Mouse (Mus musculus) left cerebral cortex, adult 2 months (tissue): ENCODE results near the gene Pea15a. TPM values are rescaled to one million over a fixed set of nuclear protein-coding genes. Genes with fewer than 3 reads are reported as not detected.
"Not testable (repeated sequence)": the region's sequence is repeated elsewhere in the genome, so short reads cannot be mapped to it uniquely, and the experiment has no call there.

ENCODE experiments used
- DNase-seq, 2 experiments: peaks; one replicate each; pipeline ENCODE4 v3.0.0; 2021 to 2022; ENCODE audit warnings: low spot score in 2 of 2, mixed read lengths in 1 of 2; ENCODE audit errors: extremely low spot score in 1 of 2
- H3K27ac ChIP-seq: fragments of 200-600 bp; 2 replicates; pipeline ENCODE4 v1.8.1; 2022
- H3K4me3 ChIP-seq: fragments of 200-600 bp; 2 replicates; pipeline ENCODE4 v1.8.1; 2022
- CTCF ChIP-seq: fragments of 200-600 bp; IDR thresholded peaks from 2 replicates; pipeline ENCODE4 v1.8.1; 2022; ENCODE audit warnings: antibody characterized with exemption, mild to moderate bottlenecking, moderate library complexity
- intact Hi-C: fragments of 180-260 bp; cut with DNase I; formaldehyde crosslinking; loops from one replicate; pipeline ENCODE4 v1.15.1; 2025
- long read RNA-seq, 2 experiments: library from polyadenylated mRNA; stranded (forward); transcript quantifications; one replicate each; pipeline ENCODE4 v2.0.0; 2021; ENCODE audit warnings: borderline mapping rate in 2 of 2
- total RNA-seq, 2 experiments: library from RNA; stranded (reverse); gene quantifications; 2 replicates each; pipeline ENCODE4 v1.2.3; 2021

The Pea15a gene
- total RNA-seq, result 100 to 1,000 TPM; 387 to 422 TPM
- long read RNA-seq, experiment 1, transcript Pea15a-202 (4 exons, 2,435 nt), result minor isoform, 8 of 930 reads
- long read RNA-seq, experiment 1, transcript Pea15a-201 (4 exons, 2,501 nt), result major isoform, 798 of 930 reads
- long read RNA-seq, experiment 1, transcript Pea15a-203 (2 exons, 980 nt), result minor isoform, 31 of 930 reads
- long read RNA-seq, experiment 1, partial matches to known transcripts, result 20 of 930 reads
- long read RNA-seq, experiment 1, other reads (novel, unspliced or antisense), result 72 of 930 reads
- long read RNA-seq, experiment 2, transcript Pea15a-203 (2 exons, 980 nt), result minor isoform, 35 of 814 reads
- long read RNA-seq, experiment 2, transcript Pea15a-202 (4 exons, 2,435 nt), result minor isoform, 5 of 814 reads
- long read RNA-seq, experiment 2, transcript Pea15a-201 (4 exons, 2,501 nt), result major isoform, 682 of 814 reads
- long read RNA-seq, experiment 2, partial matches to known transcripts, result 17 of 814 reads
- long read RNA-seq, experiment 2, other reads (novel, unspliced or antisense), result 75 of 814 reads

DNA sequence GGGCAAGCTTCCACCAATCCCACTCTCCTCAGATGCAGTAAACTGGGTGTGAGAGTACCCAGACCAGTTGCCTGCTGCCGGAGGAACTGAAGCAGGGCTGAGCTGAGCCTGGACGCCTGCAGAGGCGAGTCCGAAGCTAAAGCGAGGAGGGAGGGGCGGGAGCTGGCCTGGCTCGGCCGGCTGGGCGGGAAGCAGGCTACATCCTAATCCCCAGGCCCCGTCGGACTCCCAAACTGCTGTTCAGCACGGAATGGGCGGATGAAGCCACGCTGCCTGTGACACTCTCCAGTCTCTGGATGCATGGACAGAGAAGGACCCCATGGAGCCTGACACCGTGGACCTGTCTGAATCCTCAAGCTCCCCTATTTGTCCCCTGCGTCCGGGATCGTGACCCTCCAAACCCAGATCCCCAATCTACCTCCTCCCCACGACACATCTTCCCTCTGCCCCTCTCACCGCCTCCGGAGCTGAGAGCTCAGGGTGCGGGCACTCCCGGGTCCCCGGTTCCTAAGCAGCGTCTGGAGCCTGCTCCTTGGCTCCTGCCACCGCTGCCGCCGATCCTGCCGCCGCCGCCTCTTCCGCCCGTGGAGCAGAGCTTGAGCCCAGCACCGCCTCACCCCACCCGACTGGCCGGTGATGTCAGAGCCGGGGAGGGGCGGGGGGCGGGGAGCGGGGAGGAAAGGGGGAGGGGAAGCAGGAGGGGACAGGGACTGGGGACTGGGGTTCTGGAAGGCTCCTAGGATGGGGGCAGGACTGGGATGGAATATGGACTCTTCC is at the start of gene Pea15a:
TSS of gene Pea15a (minus strand) at position 664 of the 777 bp plus-strand sequence.
- Histone ChIP-seq H3K27ac (peak within 1 kb of the TSS; percentile 99), H3K4me3 (peak within 1 kb of the TSS; percentile 87)
- no peak for TF ChIP-seq CTCF
- peak; percentile 85 to 87 for DNase-seq
- intact Hi-C loops, result loop anchor here (1.0 kb wide), 1 partner anchor 104 kb away; no protein-coding TSS in a partner anchor

DNA sequence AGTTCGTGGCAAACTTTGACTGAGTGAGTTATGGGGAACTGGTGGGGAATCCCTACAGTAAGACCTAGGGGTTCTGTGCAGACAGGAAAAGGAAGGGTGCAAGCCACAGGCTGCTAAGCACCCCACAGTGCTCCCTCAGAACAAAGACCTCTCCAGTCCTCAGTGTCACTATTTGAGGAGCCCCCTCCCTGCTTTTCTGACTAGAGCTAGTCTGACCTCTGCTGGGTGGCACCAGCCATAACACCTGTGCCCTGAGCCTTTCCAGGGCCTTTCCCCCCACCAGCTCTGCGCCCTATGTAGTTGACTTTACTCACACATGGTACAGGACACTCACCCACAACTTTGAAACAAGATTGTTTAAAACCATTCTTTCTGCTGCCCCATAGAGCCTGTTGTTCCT is 41.1 kb upstream of the Pea15a start:
- no peak overlapping the region for H3K4me3 ChIP-seq
- peak; percentile 54 for TF ChIP-seq CTCF
- intact Hi-C loops, result no loop called here
- no peak for DNase-seq
- no peak overlapping the region for H3K27ac ChIP-seq

DNA sequence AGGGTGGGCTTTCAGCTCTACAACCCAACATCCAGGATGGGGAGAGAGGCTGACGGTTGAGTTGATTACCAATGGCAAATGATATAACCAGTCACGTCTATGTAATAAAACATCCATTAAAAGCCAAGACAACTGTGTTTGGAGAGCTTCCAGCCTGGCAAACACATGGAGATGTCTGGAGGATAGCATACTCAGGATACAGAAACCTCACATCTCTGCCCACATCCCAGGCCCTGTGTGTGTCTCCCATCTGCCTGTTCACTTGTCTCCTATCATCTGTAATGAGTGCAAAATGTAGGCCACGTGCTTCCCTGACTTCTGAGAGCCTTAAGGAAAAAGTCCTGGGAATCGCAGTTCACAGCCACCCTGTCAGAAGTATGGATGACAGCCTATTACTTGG is 40.6 kb upstream of the Pea15a start:
- no peak overlapping the region for H3K27ac ChIP-seq
- intact Hi-C loops, result no loop called here

DNA sequence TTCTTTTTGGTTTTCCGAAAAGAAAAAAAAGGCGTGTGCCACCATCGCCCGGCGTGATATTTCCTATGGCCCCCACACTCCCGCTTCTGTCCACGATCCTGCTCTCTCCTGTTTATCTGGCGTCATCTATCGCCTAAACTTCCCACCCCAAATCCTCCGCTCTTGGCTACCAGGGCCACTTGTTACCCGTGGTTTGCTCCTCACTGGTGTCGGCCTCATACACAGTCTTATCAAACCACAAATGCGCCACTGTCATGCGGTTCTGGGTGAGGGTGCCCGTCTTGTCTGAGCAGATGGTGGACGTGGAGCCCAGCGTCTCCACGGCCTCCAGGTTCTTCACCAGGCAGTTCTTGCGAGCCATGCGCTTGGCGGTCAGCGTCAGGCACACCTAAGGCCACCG is 38.0 kb upstream of the Pea15a start:
- intact Hi-C loops, H3K27ac ChIP-seq, DNase-seq, H3K4me3 ChIP-seq: not testable (repeated sequence)

More for the DNA sequence above, 40.6 kb upstream of the Pea15a start:
- no peak overlapping the region for H3K4me3 ChIP-seq
- DNase-seq, result no peak
- no peak for TF ChIP-seq CTCF

DNA sequence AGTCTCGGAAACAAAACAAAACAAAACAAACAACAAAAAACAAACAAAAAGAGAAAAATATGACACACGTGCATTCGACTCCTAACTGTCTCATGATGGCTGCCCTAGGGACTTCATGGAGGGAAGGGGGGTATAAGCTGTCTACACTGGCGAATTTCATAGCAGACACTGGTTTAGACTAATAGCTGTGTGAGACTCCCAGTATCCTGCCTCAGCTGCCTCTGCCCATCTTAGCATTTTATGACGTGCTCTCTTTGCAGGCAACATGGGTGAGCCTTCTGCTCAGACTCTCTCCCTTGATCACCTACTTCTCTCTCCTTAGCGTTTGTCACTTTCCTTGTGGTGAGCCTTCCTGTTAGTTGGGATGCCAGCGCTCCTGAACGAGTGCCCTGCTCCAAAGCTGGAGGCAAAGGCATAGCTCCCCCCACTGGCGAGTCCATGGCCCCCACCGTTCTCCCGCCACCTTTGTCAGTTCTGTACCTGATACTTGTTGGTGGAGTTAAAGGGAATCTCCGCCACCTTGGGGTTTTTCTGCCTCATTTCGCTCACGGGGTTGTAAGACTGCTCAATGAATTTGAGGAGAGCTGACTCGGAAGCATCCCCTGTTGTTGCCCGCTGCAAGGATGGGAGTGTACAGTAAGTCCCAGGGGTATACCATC is 37.1 kb upstream of the Pea15a start:
- TF ChIP-seq CTCF, result peak; percentile 21
- H3K4me3 ChIP-seq, result no peak overlapping the region
- no peak overlapping the region for H3K27ac ChIP-seq
- no peak for DNase-seq
- intact Hi-C loops, result no loop called here

DNA sequence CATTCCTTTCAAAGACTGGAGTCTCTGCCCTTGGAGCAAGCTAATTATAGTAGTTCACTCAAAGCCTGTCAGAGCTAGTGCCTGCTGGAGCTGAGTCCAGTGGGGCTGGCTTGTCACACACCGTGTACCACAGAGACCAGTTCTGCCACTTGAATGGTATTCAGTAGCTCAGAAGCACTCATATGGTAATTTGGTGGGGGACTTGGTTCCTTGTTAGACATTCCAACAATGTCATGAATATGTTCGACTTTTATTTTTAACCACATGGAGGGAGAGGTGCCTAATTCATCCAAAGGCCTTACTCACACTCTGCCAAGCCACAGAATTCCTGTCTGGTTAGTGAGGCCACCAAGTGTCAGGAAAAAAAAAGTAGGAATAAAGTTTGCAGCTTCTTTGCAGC is 35.8 kb upstream of the Pea15a start:
- TF ChIP-seq CTCF, result no peak
- Histone ChIP-seq H3K27ac (no peak overlapping the region), H3K4me3 (no peak overlapping the region)
- intact Hi-C loops, result no loop called here
- DNase-seq, result no peak

DNA sequence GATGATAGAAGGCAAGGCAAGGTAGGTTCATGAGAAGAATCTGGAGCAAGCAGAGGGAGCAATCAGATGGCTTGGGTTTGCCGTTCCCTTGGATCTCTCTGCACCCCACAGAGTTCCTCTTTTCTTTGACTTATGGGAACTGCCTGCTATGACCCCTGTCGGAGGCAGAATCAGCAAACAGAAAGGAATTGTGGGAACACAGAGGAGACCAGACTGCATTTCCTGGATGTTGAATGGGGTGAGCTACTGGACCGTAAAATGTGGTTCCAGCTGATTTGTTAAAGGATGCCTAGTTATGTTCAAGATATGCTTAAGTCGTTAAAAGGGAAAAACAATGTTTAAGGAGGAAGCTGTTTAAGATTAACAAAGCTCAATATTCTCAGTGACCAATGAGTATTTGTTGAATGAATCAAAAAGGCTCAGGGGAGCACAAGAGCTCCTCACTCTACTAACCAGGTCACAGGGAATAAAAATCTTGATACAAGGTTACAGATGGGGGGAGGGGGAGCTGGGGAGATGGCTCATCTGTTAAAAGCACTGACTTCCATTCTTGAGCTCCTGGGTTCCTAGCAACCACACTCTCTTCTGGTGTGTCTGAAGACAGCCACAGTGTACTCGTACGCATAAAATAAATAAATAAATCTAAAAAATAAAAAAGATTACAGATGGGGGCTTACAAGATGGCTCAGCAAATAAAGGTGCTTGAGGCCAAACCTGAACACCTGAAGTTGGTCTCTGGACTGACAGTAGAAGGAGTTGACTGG is 34.5 kb upstream of the Pea15a start:
- H3K4me3 ChIP-seq, result no peak overlapping the region
- intact Hi-C loops, result no loop called here
- H3K27ac ChIP-seq, result no peak overlapping the region
- DNase-seq, result no peak
- no peak for TF ChIP-seq CTCF

DNA sequence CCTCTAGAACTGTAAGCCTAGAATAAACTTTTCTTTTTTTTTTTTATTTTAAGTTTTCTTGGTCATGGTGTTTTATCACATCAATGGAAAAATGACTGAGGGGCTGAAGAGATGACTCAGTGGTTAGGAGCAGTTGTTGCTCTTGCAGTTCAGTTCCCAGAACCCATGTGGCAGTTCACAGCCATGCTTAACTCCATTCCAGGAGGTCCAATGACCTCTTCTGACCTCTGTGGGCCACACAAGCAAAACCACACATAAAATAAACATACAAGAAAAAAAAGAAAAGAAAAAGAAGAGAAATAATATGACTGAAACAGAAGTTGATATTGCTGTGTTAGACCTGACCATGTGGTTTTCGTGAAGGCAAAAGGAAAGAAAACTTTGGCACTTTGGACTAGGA is 22.6 kb upstream of the Pea15a start:
- intact Hi-C loops, result no loop called here
- no peak for DNase-seq
- no peak for TF ChIP-seq CTCF
- no peak overlapping the region for H3K27ac ChIP-seq
- no peak overlapping the region for H3K4me3 ChIP-seq

DNA sequence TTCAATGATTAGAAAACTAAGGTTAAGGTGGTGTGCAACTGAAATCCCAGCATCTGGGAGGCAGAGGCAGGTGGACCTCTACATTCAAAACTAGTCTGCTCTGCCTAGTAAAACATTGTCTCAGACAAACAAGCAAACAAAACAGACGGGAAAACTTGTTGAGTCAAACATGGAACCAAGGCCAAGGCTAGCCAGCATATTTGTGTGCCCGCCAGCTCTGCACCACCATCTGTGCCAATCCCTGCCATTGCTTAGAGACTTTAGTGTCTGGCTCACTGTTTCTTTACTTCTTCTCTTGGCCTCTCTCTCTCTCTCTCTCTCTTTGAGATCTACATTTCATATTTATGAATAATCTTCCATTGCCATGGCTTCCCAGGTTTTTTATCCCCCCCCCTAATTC is 21.6 kb upstream of the Pea15a start:
- intact Hi-C loops, result no loop called here
- no peak overlapping the region for H3K4me3 ChIP-seq
- TF ChIP-seq CTCF, result no peak
- no peak overlapping the region for H3K27ac ChIP-seq
- DNase-seq, result no peak

DNA sequence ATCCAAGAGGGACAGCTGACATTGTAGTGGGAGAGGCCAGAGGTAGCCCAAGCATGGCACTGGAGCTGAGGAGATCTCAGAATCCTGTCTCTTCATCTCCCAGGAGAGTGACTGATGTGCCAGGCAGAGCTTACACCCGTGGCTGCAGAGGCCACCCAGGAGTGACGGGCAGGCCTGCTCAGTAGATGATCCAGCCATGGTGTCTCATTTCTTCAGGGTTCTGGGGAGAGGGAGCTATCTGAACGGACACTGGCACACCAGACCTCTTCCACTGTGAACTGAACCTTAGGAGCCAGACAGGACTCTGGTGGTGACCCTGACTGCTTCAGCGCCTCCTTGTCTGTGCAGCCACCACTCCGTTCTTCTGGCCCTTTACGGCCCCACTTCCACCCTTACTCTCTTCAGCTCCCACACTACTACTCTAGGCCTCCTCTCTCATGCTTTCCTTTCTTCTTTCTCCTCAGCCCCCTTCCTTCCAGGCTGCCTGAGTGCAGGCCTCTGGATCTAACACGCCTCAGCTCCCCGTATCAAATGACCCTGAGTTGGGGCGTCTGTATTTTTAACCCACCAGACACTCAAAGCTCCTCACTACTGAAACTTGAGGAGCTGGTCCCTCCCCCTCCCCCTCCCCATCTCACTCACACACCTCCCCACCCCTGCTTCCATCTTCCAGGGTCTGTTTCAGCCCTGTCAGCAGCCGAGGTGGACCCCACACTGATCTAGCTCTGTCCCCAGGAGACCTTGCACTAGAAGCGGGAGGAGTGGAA is 14.9 kb upstream of the Pea15a start:
- intact Hi-C loops, result no loop called here
- TF ChIP-seq CTCF, result no peak
- no peak overlapping the region for H3K4me3 ChIP-seq
- DNase-seq, result no peak
- no peak overlapping the region for H3K27ac ChIP-seq

DNA sequence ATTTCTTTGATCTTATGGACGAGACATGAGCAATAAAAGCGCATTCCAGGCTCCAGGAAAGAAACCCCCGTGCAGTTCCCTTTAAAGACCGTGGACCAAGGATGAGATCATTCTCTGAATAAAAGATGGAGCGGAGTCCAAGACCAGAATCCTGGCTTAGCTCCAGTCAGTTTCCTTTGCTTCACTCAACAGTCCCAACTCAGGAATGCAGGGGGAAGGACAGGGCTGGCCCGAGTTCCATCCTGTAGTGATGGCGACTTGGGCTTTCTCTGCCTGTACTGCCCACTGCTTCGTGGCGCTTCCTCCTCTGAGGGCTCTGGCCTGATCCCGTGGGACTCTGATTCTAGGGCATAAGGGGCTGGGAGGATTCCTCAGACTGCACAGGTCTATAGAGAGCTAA is 13.8 kb upstream of the Pea15a start:
- Histone ChIP-seq H3K27ac (no peak overlapping the region), H3K4me3 (no peak overlapping the region)
- no peak for DNase-seq
- intact Hi-C loops, result no loop called here
- TF ChIP-seq CTCF, result no peak
